Mouse (Mus musculus) CD8-positive naive resting alpha-beta T cell, adult 57 days (primary cell): ENCODE results near the gene Rbks. TPM values are rescaled to one million over a fixed set of nuclear protein-coding genes. Genes with fewer than 3 reads are reported as not detected.

Experiments
- total RNA-seq: library from RNA; stranded (reverse); gene quantifications from one replicate; pipeline ENCODE4 v1.2.4, GENCODE M21; 2023

Gene Rbks
- 9.8 TPM for total RNA-seq

DNA sequence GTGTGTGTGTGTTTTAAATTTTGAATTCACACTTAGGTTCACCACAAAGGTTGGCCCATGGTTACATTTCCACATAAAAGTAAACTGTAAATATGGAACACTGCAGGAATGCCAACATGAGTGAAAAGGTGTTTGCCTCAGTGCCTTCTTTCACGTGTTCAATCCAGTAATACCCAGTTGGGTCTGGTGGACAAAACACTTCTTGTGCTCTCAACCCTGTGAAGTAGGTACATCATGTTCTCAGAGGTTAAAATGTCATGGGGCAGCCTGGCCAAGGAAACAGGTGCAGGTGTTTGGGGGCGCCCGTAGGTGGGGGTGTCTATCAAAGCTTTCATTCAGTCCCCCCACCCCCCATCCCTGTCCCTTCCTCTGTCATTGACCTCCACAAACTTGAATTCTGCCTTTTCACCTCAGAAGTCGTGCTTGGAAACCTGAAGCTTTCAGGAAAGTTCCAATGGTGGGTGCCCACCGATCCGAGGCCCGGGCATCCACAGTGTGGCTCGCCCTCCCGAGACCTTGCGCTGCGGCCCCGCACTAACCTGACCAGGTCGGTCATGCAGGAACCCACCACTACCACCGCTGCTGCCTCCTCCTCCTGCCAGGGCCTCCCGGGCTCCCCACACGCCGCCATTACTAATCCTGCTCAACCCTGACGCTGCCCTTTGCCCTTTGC lies at the start of gene Rbks:
TSS of gene Rbks (minus strand) at position 657 of the 673 bp plus-strand sequence.

DNA sequence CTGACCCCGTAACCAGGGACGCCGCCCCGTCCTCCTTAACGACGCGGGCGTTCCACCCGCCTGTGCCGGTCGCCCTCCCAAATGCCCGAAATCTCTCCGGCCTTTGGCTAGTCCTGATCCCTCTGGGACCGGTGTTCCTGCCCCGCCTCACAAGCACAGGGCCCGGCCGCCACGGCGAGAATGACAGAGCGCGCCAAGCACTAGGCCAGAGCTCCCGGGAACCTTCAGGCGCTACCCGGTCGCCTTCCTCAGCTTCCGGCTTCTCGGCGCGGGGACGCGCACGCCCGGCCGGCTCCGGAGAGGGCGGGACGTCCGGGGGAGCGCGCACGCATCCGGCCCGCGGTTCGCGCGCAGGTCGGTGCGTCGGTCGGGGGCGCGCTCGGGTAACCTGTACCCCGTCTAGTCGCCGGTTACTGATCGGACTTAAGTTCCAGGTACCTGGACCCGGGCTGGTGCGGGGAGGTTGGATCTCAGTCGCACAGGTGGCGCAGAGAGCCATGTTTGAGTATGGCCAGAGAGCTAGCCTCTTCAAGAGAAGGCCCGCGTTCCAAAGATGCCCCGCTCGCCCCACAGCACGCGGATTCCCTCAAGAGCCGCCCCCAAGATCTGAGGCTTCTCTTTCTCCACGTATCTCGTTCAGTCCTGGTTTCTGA lies 343 bp upstream of the Rbks start, which contains the start of gene Babam2:
TSS of gene Babam2 (plus strand) at position 41 of the 653 bp plus-strand sequence.

GRCm38 (mm10) chr5:31596481-31597429 lies 100.7 kb downstream of the Rbks start, which contains the start of gene Mrpl33:
Gene Mrpl33 (plus strand): TSS chr5:31596935.

Other genes starting within 250 kb of the Rbks start
- 37.4 TPM for gene Zfp512, start 245.2 kb downstream of the Rbks start, total RNA-seq
- 0.92 TPM for gene 4930548H24Rik, start 211.9 kb downstream of the Rbks start, total RNA-seq
- 51.4 TPM for gene Gpn1, start 202.9 kb downstream of the Rbks start, total RNA-seq
- 70.5 TPM for gene Slc4a1ap, start 170.6 kb downstream of the Rbks start, total RNA-seq
- 25.7 TPM for gene Supt7l, start 169.8 kb downstream of the Rbks start, total RNA-seq
- gene Mrpl33, start 100.7 kb downstream of the Rbks start, total RNA-seq = 105 TPM
- 43.4 TPM for gene Babam2, start 57 bp upstream of the Rbks start, total RNA-seq